Mouse (Mus musculus): ENCODE measurements around the gene Actr3b. TPM values are rescaled to one million over a fixed set of nuclear protein-coding genes. Genes with fewer than 3 reads are reported as not detected.

Gene Actr3b
- polyA plus RNA-seq, 1 experiment from 2014 or later: 17.4 TPM

- Histone ChIP-seq H3K4me1 (replicated peaks; ENCODE audit: control insufficient read depth, insufficient read depth, low read length) (no peaks in the 10 kb centered on the region), H3K4me3 (ENCODE audit: low read depth, low read length) (no peak overlapping the region), H3K27ac (ENCODE audit: low read depth, low read length) (no peak overlapping the region), H3K4me2 (ENCODE audit: low read depth, low read length, severe bottlenecking) (no peak overlapping the region), H3K9me3 (ENCODE audit: control insufficient read depth, low read length) (no peaks in the 10 kb centered on the region; the same call in 1 of the 2 replicates), H3K27me3 (ENCODE audit: control insufficient read depth, insufficient read depth, low read length) (no peaks in the 10 kb centered on the region), H3K9ac (ENCODE audit: low read length) (no peak overlapping the region), H3K36me3 (ENCODE audit: control insufficient read depth, insufficient read depth, low read length) (no peaks in the 10 kb centered on the region)
- WGBS: 89% methylated on average over 3 of the region's 3 CpGs
- DNase-seq (ENCODE audit: low spot score) (no peak), ATAC-seq (replicated peaks; ENCODE audit: low FRiP score) (no peak)
These were observed 126.9 kb downstream of the Actr3b start for GRCm38 (mm10) chr5:25886708-25887107.

GRCm38 (mm10) chr5:25889746-25890382 is 130.1 kb downstream of the Actr3b start:
- H3K4me3 ChIP-seq (ENCODE audit: low read depth, low read length): no peak overlapping the region
- H3K4me1 ChIP-seq (replicated peaks; ENCODE audit: control insufficient read depth, insufficient read depth, low read length): no peaks in the 10 kb centered on the region
- DNase-seq (ENCODE audit: low spot score) (no peak), ATAC-seq (replicated peaks; ENCODE audit: low FRiP score) (no peak)
- no peak overlapping the region for H3K27ac ChIP-seq (ENCODE audit: low read depth, low read length)
- no peaks in the 10 kb centered on the region for H3K36me3 ChIP-seq (ENCODE audit: control insufficient read depth, insufficient read depth, low read length)
- no peaks in the 10 kb centered on the region for H3K27me3 ChIP-seq (ENCODE audit: control insufficient read depth, insufficient read depth, low read length)
- no peaks in the 10 kb centered on the region; the same call in 1 of the 2 replicates for H3K9me3 ChIP-seq (ENCODE audit: control insufficient read depth, low read length)
- no peak overlapping the region for H3K9ac ChIP-seq (ENCODE audit: low read length)
- H3K4me2 ChIP-seq (ENCODE audit: low read depth, low read length, severe bottlenecking): no peak overlapping the region
- WGBS: 53% methylated on average over 3 of the region's 3 CpGs

GRCm38 (mm10) chr5:25891321-25891720 is 131.5 kb downstream of the Actr3b start:
- WGBS: 95% methylated on average over 1 of the region's 1 CpGs
- Histone ChIP-seq H3K9ac (ENCODE audit: low read length) (no peak overlapping the region), H3K27ac (ENCODE audit: low read depth, low read length) (no peak overlapping the region), H3K4me3 (ENCODE audit: low read depth, low read length) (no peak overlapping the region), H3K36me3 (ENCODE audit: control insufficient read depth, insufficient read depth, low read length) (no peaks in the 10 kb centered on the region), H3K27me3 (ENCODE audit: control insufficient read depth, insufficient read depth, low read length) (no peaks in the 10 kb centered on the region), H3K4me2 (ENCODE audit: low read depth, low read length, severe bottlenecking) (no peak overlapping the region), H3K4me1 (replicated peaks; ENCODE audit: control insufficient read depth, insufficient read depth, low read length) (no peaks in the 10 kb centered on the region), H3K9me3 (ENCODE audit: control insufficient read depth, low read length) (no peaks in the 10 kb centered on the region)
- no peak for ATAC-seq (replicated peaks; ENCODE audit: low FRiP score)
- DNase-seq (ENCODE audit: low spot score): no peak

Other genes starting within 250 kb of the Actr3b start
- gene Cct8l1, start 243.9 kb upstream of the Actr3b start, polyA plus RNA-seq (2014; fragmentation: Nextera tagmentation; extraction: Ambion mirVana): not detected in 2 replicates
- 14.9 and 19.8 TPM in 2 replicates for gene Xrcc2, start 54.2 kb upstream of the Actr3b start, polyA plus RNA-seq (2014; fragmentation: Nextera tagmentation; extraction: Ambion mirVana)
- gene Gm21663, start 182.4 kb downstream of the Actr3b start, polyA plus RNA-seq (2014; fragmentation: Nextera tagmentation; extraction: Ambion mirVana): not detected in 2 replicates
- 0.13 TPM in 1 of 2 replicates, not detected in the other for gene Gm21671, start 194.4 kb downstream of the Actr3b start, polyA plus RNA-seq (2014; fragmentation: Nextera tagmentation; extraction: Ambion mirVana)
- not detected in 2 replicates for gene Gm21680, start 212.7 kb downstream of the Actr3b start, polyA plus RNA-seq (2014; fragmentation: Nextera tagmentation; extraction: Ambion mirVana)
- gene Gm21698, start 228.7 kb downstream of the Actr3b start, polyA plus RNA-seq (2014; fragmentation: Nextera tagmentation; extraction: Ambion mirVana): 0.25 TPM in 1 of 2 replicates, not detected in the other
- gene Gm1979, start 244.8 kb downstream of the Actr3b start, polyA plus RNA-seq (2014; fragmentation: Nextera tagmentation; extraction: Ambion mirVana): 0.24 TPM in 1 of 2 replicates, not detected in the other